Comparison of ENCODE assay signal across 42 mouse cellular contexts in the genomic region with DNA sequence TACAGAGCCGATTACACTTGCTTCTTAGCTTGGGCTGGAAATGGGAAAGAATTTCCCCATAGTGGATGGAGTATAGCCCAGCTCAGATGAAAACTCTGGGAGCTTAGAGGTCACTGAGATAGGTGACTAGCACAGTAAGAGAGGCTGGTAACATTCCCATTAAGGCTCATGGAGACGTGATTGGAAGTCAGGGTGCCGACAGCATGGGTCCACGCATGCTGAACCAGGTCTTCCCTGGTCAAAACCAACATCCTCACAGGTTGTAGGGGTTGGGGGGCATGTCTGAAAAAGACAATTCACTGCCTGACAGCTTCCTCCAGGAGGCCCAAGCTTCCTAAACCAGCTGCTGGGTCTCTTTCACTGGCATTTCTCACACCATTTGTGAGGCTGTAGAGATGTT. TPM values are rescaled to one million over a fixed set of nuclear protein-coding genes. Genes with fewer than 3 reads are reported as not detected.
DNase-seq lines count a peak whose midpoint lies in the region; ATAC-seq lines count a peak whose summit lies in the region.
"Had no signal": no experiment of that assay in that cellular context is flagged by ENCODE, and none has a peak within 500 bp of the region (broad histone marks: within the 10 kb centered on the region; RNA-seq: fewer than 3 reads in every experiment).

No protein-coding gene starts in this region.

- peaks cover 17% of the 10 kb centered on the region for H3K4me1 ChIP-seq in forebrain, embryonic 11.5 days (replicated peaks; ENCODE audit: control insufficient read depth, insufficient read depth, low read length)
- H3K4me1 ChIP-seq in forebrain, embryonic 13.5 days, result peaks cover 34% of the 10 kb centered on the region
- H3K4me1 ChIP-seq in midbrain, embryonic 10.5 days, result peaks cover 29% of the 10 kb centered on the region
- peaks cover 26% of the 10 kb centered on the region for H3K4me1 ChIP-seq in midbrain, embryonic 15.5 days
- H3K4me1 ChIP-seq: embryonic facial prominence, embryonic 15.5 days; lung, embryonic 15.5 days had no signal

- no peak overlapping the region for H3K4me3 ChIP-seq in forebrain, embryonic 11.5 days (ENCODE audit: low read depth, low read length)
- H3K4me3 ChIP-seq in forebrain, embryonic 13.5 days, result no peak overlapping the region
- H3K4me3 ChIP-seq in midbrain, embryonic 10.5 days, result no peak overlapping the region
- H3K4me3 ChIP-seq in midbrain, embryonic 15.5 days, result no peak overlapping the region
- H3K4me3 ChIP-seq: embryonic facial prominence, embryonic 10.5 days; embryonic facial prominence, embryonic 15.5 days; gastrocnemius, adult 2 months; hindbrain, embryonic 13.5 days; limb, embryonic 13.5 days; lung, embryonic 15.5 days had no signal

- H3K9ac ChIP-seq in forebrain, embryonic 11.5 days (ENCODE audit: low read length), result no peak overlapping the region; the same call in 1 of the 2 replicates
- no peak overlapping the region for H3K9ac ChIP-seq in forebrain, embryonic 13.5 days
- no peak overlapping the region for H3K9ac ChIP-seq in midbrain, embryonic 15.5 days
- H3K9ac ChIP-seq: embryonic facial prominence, embryonic 15.5 days; hindbrain, embryonic 13.5 days; limb, embryonic 13.5 days; lung, embryonic 15.5 days had no signal

- no peak for DNase-seq in forebrain, embryonic 11.5 days (ENCODE audit: low spot score)
- no peak for DNase-seq in midbrain, embryonic 10.5 days (ENCODE audit: low spot score)
- DNase-seq in right cerebral cortex, postnatal 14 days, result no peak
- DNase-seq in adrenal gland, postnatal 10 days, result no peak
- DNase-seq in gastrocnemius, adult 18-20 months (ENCODE audit: low spot score), result no peak
- DNase-seq: adrenal gland, postnatal 36 days; B cell, adult 2 months; cerebellum, adult 18-20 months; cerebellum, postnatal 14 days; gastrocnemius, adult 2 months; kidney, adult 11 months; kidney, postnatal 36 days; lung, postnatal 36 days; thymus, adult 2 months; thymus, postnatal 4 days had no signal

- peak overlapping the region; percentile 41 for H3K27ac ChIP-seq in forebrain, embryonic 11.5 days (ENCODE audit: low read depth, low read length)
- peak overlapping the region; percentile 49; the same call in 1 of the 2 replicates for H3K27ac ChIP-seq in forebrain, embryonic 13.5 days
- peak overlapping the region; percentile 84 for H3K27ac ChIP-seq in midbrain, embryonic 10.5 days (replicated peaks)
- H3K27ac ChIP-seq in midbrain, embryonic 15.5 days, result peak overlapping the region; percentile 71
- H3K27ac ChIP-seq: embryonic facial prominence, embryonic 15.5 days; gastrocnemius, adult 2 months; limb, embryonic 13.5 days; lung, embryonic 15.5 days; stomach, postnatal 0 days had no signal

- H3K27me3 ChIP-seq in forebrain, embryonic 11.5 days (ENCODE audit: control insufficient read depth, insufficient read depth, low read length), result no peaks in the 10 kb centered on the region
- H3K27me3 ChIP-seq in forebrain, embryonic 13.5 days, result no peaks in the 10 kb centered on the region
- H3K27me3 ChIP-seq in midbrain, embryonic 10.5 days (ENCODE audit: low read depth, poor library complexity, severe bottlenecking), result no peaks in the 10 kb centered on the region; the same call in 1 of the 2 replicates
- H3K27me3 ChIP-seq in midbrain, embryonic 15.5 days (replicated peaks), result no peaks in the 10 kb centered on the region
- H3K27me3 ChIP-seq: embryonic facial prominence, embryonic 15.5 days; hindbrain, embryonic 13.5 days; limb, embryonic 13.5 days; lung, embryonic 15.5 days had no signal

- H3K9me3 ChIP-seq in forebrain, embryonic 11.5 days (ENCODE audit: control insufficient read depth, low read length), result no peaks in the 10 kb centered on the region
- H3K9me3 ChIP-seq in forebrain, embryonic 13.5 days (replicated peaks), result no peaks in the 10 kb centered on the region
- no peaks in the 10 kb centered on the region for H3K9me3 ChIP-seq in midbrain, embryonic 10.5 days (replicated peaks)
- H3K9me3 ChIP-seq in midbrain, embryonic 15.5 days, result no peaks in the 10 kb centered on the region
- H3K9me3 ChIP-seq: embryonic facial prominence, embryonic 10.5 days; embryonic facial prominence, embryonic 15.5 days; hindbrain, embryonic 13.5 days; limb, embryonic 13.5 days; lung, embryonic 15.5 days had no signal

- 84% methylated on average over 4 of the region's 4 CpGs for WGBS in forebrain, embryonic 11.5 days
- 67% methylated on average over 4 of the region's 4 CpGs for WGBS in forebrain, embryonic 13.5 days
- 89% methylated on average over 4 of the region's 4 CpGs for WGBS in midbrain, embryonic 10.5 days
- 78% methylated on average over 4 of the region's 4 CpGs for WGBS in midbrain, embryonic 15.5 days

- no peak overlapping the region for H3K4me2 ChIP-seq in forebrain, embryonic 11.5 days (ENCODE audit: low read depth, low read length, severe bottlenecking)
- H3K4me2 ChIP-seq in forebrain, embryonic 13.5 days, result no peak overlapping the region
- no peak overlapping the region for H3K4me2 ChIP-seq in midbrain, embryonic 15.5 days
- H3K4me2 ChIP-seq: embryonic facial prominence, embryonic 15.5 days; hindbrain, embryonic 13.5 days; limb, embryonic 13.5 days; liver, embryonic 11.5 days; lung, embryonic 15.5 days had no signal

- ATAC-seq in forebrain, embryonic 11.5 days (replicated peaks; ENCODE audit: low FRiP score), result no peak
- ATAC-seq in forebrain, embryonic 13.5 days, result no peak
- ATAC-seq in midbrain, embryonic 15.5 days (replicated peaks), result 0 out of 2 replicates have a peak, but pooled peaks have one; percentile 3
- ATAC-seq: inflammation-experienced regulatory T-cells, adult 6 months had no signal

- no peaks in the 10 kb centered on the region for H3K36me3 ChIP-seq in forebrain, embryonic 11.5 days (ENCODE audit: control insufficient read depth, insufficient read depth, low read length)
- no peaks in the 10 kb centered on the region for H3K36me3 ChIP-seq in forebrain, embryonic 13.5 days (ENCODE audit: poor library complexity, severe bottlenecking)
- no peaks in the 10 kb centered on the region for H3K36me3 ChIP-seq in midbrain, embryonic 10.5 days
- no peaks in the 10 kb centered on the region for H3K36me3 ChIP-seq in midbrain, embryonic 15.5 days (replicated peaks)
- H3K36me3 ChIP-seq: embryonic facial prominence, embryonic 10.5 days; embryonic facial prominence, embryonic 15.5 days; hindbrain, embryonic 13.5 days; limb, embryonic 13.5 days; lung, embryonic 15.5 days had no signal

RNA-seq across cellular contexts. Expression of a gene that starts 47.9 kb away (rescaled TPM):
- polyA plus RNA-seq in forebrain, embryonic 11.5 days (2014; fragmentation: Nextera tagmentation; extraction: Ambion mirVana), result 0.29 TPM in 1 of 2 replicates, not detected in the other
- 0.26 and 0.30 TPM in 2 replicates for polyA plus RNA-seq in forebrain, embryonic 13.5 days (2015; fragmentation: Nextera tagmentation; extraction: Ambion mirVana)
- polyA plus RNA-seq in midbrain, embryonic 10.5 days (2016; fragmentation: Nextera tagmentation; extraction: Ambion mirVana), result 0.19 TPM in 1 of 2 replicates, not detected in the other
- polyA plus RNA-seq in midbrain, embryonic 15.5 days (2015; fragmentation: Nextera tagmentation; extraction: Ambion mirVana), result 0.66 and 1.4 TPM in 2 replicates
- not detected for total RNA-seq in adrenal gland, postnatal 10 days (2021)
- not detected for total RNA-seq in gastrocnemius, adult 18-20 months (2021)
- total RNA-seq: adrenal gland, adult 18-20 months; adrenal gland, postnatal 36 days; gastrocnemius, adult 2 months; gastrocnemius, postnatal 4 days; heart, adult 8-10 months; heart, postnatal 25 days; layer of hippocampus, adult 8-10 months; layer of hippocampus, postnatal 25 days; left cerebral cortex, adult 8-10 months; left cerebral cortex, postnatal 36 days; megakaryocyte, adult 5-6 weeks; monocyte, adult 5-6 weeks had no signal
- polyA plus RNA-seq: brain, embryonic 14.5 days; cortical plate, adult 2 months; embryonic facial prominence, embryonic 10.5 days; embryonic facial prominence, embryonic 15.5 days; frontal cortex, adult 2 months; heart, embryonic 14.5 days; inflammation-experienced regulatory T-cells, adult 6 months; kidney, embryonic 16.5 days; limb, embryonic 13.5 days; liver, embryonic 11.5 days; liver, embryonic 16.5 days; lung, embryonic 15.5 days; spleen, adult 2 months; stomach, postnatal 0 days; thymus, adult 2 months had no signal
